Mouse (Mus musculus): ENCODE results near the gene Serhl.
"Not testable (repeated sequence)": the region's sequence is repeated elsewhere in the genome, so short reads cannot be mapped to it uniquely, and the experiment has no call there.

Serhl gene

DNA sequence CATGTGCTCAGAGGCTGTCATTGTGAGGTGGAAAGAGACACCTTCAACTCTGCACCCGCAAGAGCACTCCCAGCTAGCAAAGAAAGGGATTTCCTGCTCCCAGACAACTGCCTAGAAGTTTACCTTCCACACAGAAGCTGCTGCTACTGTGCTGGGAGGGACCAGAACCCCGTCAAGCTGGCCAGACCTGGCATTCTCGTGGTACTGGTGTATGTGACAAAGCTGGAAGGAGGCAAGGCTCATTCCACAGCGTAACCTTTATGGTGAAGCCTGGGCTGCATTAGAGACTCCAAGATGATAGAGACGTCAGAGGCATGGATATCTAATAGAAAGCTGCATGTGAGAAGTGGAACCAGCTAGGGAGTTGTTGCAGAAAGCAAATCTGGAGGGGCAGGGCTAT, 35.3 kb downstream of the Serhl start:
- DNase-seq (ENCODE audit: low spot score in 2 of 2) = no peak

DNA sequence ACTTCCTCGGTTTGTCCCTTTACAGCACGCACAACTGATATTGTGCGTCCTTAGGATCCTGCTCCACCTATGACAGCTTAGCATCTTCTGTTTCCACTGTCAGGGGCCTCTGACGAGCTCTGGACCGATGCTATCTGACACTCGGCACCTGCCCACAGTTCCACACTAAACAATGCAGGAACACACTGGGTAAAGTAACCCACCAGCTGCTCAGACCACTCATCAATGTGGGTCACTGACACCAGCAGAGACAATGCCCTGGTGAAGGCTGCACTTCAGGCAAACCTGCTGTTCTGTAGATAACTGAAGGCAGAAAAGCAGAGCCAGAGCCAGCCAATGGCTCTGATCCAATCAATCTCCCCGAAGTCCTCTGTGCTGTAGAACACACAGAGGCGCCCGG, 37.3 kb downstream of the Serhl start:
- DNase-seq (ENCODE audit: low spot score in 2 of 2) = no peak

DNA sequence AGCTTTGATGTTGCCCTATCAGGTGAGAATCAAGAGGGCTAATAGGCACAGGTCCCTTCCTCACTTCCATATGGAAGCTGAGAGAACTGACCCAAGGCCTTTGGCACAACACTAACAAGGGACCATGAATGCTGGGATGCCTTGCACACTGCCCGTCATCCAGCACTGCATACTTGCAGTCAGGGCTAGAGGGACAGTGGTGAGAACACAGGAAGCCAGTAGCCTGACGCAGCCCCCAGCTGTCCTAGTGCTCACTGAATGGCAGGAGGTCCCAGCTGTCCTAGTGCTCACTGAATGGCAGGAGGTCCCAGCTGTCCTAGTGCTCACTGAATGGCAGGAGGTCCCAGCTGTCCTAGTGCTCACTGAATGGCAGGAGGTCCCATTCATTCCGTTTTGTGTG, 37.7 kb downstream of the Serhl start:
- DNase-seq (ENCODE audit: low spot score in 2 of 2) = not testable (repeated sequence)

DNA sequence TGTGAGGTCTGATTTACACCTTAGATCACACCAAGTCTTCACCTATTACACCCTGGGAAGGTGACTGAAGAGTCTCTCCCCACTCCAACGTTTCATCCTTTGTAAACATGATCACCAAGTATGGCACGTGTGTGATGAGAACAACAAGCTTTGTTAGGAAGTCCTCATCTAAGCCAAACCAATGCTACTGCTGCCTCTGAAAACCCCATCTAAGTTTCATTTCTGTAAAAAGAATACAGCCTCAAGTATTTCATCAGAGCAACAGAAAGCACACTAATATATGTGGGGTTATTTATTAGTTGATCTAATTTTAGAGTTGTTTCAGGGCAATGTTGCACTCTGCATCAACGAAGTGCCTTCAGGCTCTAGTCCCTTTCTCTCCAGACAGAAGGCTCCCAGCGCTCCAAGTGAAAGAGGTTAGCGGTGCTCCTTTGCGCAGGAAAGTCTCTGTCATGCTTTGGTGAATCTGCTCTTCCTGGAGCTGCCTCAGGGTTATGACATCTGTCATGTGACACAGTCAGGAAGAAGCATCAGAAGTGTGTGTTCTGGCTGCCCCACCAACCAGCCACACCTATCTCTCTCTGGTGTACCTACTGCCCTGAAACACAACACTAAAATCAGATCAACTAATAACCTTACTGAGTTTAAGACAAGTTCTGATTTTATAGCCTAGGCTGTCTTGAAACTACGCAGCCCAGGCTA, 40.4 kb downstream of the Serhl start:
- no peak for DNase-seq (ENCODE audit: low spot score in 2 of 2)

DNA sequence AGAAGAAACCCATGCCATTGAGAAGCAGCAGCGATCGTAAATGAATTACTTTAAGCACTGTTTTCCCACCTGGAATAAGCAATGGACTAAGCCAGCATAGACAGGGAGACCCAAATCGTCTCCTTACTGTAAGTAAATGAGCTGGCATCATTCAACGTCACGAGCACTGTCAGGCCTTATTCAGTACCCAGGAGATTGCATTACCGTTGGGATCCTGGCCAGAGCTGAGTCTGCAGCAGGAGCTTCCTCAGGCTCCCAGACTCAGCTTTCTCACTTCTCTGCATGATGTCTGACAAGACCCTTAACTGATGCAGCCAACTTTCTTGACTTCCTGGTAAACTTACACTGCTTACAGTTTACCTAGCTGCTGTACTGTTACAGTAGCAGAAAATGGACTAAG, 45.4 kb downstream of the Serhl start:
- no peak for DNase-seq (ENCODE audit: low spot score in 2 of 2)

DNA sequence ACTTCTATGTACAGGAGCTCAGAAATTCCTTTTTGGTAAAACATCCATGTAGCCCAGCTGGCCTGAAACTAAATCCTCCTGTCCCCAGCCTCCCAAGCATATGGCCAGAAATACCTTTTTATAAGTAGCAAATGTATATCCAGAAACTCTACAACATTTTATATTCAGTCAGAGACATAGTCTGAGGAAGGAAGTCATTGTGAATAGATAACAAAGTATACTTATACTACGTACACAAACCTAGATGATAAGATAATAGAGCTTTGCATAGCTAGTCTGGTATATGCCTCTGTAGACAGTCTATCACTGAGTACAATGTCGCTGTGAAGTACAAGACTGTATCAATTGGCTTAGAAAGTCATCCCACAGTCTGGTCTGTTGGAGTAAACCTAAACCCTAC, 46.3 kb downstream of the Serhl start:
- no peak for DNase-seq (ENCODE audit: low spot score in 2 of 2)

DNA sequence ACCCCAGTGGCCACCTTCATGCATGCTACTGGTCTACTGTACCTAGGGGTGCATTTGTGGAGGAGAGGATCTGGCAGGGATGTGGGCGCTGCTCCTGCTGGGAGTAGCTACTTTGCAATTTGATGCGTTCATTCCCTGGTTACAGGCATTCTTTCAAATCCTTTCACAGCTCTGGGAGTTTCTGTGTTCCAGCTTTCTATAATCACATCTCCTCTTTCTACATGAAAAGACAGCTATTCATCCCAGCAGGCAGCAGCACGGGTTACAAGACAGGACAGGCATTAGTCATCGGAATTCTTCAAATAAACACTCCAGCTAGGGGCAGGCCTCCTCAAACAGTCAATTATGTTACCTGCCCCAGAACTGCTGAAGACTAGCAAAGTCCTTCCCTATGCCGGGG, 53.6 kb downstream of the Serhl start:
- no peak for DNase-seq (ENCODE audit: low spot score in 2 of 2)

DNA sequence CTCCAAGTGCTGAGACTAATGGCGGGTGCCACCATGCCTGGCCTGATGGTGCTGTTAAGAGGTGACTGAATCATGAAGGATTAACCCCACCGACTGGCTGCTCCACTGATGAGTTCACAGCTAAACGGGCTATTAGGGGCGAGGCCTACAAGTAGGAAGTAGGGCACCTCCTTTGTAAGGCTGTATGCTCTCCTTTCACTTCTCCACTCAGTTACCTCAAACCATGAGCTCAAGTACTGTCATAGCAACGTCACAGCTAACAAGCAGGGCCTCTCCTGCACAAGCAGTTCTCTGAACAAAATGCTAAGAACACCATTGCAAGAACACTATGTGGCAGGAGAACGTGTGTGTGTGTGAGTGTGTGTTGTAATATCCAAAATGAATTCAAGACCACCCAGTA, 56.2 kb downstream of the Serhl start:
- peak in 1 of 2 experiments; percentile 25 for DNase-seq (ENCODE audit: low spot score in 2 of 2)

DNA sequence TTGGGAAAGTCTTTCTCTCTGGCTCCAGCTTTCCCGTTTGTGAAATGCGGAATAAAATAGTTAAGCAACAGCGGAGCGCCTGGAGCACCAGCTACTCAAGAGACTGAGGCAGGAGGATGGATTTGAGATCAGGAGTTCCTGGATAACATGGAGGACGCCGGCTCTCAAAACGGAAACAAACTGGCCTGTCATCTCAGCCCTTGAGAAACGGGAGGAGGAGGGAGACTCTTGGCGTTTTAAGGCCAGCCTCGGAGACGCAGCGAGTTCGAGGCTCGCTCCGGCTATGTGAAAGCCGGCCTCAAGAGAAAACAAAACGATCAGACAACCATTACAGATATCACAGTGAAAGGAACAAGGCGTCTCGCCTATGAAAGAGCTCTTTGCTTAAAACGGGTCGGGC, 59.1 kb downstream of the Serhl start:
- no peak for DNase-seq (ENCODE audit: low spot score in 2 of 2)

DNA sequence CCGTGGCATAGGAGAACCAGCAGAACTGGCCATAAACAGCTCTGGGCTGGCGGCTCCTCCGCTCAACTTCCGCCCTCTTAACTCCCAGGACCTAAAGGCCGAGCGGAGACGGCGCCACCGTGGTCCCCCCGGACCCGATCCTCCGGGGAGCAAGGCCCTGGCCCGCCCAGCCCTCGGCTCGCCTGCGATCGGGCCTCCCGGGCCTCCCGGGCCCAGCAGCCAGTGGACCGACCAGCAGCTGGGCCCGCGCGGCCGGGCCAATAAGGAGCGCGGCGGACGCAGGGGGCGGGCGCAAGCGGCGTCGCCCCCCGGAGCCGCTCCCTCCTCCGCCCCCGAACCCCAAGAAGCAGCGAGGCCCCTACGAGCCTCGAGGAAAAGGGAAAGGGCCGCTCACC, 59.5 kb downstream of the Serhl start:
- DNase-seq (ENCODE audit: low spot score in 2 of 2) = no peak

DNA sequence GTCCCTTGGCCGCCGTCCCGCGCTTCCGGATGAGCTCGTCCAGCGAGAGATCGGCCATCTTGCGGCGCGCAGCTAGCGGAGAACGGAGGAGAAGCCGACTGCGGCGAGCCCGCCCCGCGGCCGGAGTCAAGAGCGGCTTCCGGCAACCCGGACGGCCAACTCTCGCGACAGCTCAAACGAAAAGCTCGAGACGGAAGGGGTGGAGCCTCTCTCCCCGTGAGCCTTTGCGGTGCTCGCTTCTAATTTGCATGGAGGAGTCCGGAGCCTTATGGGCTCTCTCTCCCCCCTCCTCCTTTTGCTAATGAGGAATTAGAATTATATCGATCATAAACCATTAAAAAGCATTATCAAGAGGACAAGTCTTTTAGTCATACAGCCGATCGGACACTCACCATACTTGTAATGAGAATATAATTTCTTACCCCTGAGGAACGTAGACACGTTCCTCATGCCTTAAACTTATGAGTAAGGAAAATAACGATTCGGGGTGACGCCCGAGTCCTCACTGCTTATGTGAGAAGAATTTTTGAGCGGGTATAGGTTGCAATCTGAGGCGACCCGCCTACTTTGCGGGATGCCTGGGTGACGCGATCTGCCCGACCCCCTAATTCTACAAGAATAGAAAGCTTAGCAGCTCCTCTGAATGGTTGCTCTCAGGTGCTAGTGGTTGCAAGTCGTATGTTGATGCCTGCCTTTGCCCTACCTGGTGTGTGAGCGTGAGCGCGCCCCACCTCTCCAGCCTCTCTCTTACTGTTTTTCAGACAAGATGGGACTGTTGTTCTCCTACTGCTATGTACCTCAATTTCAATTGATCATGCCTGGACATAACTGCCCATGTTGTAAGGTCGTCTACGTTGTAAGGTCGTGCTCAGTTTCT, 60.1 kb downstream of the Serhl start, which contains the start of gene Poldip3:
TSS of gene Poldip3 (minus strand) at position 189 of the 877 bp plus-strand sequence.
- peak; percentile 98 to 99 for DNase-seq (ENCODE audit: low spot score in 2 of 2)

DNA sequence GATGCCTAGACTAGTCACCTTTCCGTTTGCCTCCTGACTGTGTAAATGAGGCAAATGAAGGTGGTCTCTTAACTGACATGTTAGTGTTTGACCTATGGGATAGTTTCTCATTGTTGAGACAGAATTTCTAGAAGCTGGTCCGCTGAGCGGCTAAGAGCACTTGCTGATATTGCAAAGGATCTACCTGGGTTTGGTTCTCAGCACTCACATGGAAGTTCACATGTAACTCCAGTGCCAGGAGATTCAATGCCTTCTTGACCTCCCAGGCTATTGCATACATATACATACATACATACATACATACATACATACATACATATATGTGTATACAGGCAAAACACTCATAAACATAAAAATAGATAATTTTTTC, 60.8 kb downstream of the Serhl start:
- DNase-seq (ENCODE audit: low spot score in 2 of 2) = no peak

DNA sequence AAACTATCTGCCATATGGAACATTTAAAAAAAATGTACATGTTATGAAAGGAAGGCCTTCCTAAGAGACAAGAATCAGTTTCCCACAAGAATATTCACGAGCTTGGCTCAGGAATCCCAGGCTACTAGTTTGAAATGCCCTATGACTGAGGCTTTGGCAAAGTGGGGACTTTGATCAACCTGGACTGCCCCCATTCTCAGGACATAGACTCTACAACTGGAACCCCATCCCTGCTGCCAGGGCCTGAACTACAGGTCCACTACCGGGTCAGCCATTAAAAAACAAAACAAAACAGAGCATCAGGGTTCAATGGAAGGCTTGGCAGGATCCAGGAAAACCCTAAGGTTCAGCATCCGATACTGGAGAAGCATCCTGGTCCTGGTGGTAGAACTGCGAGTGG, 61.4 kb downstream of the Serhl start:
- no peak for DNase-seq (ENCODE audit: low spot score in 2 of 2)

DNA sequence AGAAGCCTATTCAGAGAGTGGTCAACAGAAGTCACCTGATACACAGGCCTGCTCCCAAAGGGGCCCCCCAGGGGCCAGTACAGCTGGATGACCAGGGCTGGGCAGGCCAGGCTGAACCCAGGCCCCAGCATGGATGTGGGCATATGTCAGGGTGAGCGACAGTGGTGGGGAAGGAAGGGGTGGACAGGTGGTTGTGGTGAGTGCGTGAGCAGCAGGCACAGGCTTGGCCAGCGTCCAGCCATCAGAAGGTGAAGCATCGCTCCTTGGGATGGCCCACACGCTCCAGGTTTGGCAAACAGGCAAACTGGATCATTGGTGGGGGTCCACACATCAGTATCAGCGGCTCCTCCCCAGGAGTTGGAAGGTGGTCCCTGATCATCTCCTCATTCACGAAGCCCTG, 65.0 kb downstream of the Serhl start:
- no peak for DNase-seq (ENCODE audit: low spot score in 2 of 2)

DNA sequence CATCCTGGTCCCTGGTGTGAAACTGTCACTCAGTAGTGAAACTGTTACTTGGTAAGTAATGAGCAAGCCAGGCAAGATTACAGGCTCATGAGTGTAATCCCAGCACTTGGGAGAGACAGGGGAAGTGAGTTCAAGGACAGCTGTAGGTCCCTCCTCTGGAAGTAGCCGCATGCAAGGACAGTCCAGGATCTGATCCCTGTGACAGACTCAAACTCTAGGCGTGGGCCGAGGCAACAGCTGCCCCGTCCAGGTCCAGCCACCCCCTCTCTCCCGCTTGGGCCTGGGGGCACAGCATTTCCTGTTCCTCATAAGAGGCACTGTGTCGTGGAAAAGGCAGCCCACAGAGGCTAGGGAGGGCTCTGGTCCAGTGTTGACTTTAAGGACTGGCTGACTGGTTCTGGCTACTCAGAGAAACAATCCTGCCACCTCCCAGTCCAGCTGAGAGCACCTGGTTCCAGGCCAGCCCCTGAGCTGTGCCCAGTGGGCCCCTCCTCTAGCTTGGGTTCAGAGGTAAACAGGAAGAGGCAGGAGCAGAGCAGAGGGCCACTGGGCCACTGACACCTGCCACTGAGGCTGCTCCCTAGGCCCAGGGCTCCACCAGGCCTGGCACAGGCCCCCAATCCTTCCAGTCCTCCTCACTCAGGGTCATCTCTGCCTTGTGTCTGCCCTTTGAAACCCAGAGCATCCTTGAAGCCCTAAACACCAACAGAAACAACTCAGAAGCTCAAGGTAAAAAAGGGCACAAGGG, 66.5 kb downstream of the Serhl start:
- DNase-seq (ENCODE audit: low spot score in 2 of 2) = no peak

DNA sequence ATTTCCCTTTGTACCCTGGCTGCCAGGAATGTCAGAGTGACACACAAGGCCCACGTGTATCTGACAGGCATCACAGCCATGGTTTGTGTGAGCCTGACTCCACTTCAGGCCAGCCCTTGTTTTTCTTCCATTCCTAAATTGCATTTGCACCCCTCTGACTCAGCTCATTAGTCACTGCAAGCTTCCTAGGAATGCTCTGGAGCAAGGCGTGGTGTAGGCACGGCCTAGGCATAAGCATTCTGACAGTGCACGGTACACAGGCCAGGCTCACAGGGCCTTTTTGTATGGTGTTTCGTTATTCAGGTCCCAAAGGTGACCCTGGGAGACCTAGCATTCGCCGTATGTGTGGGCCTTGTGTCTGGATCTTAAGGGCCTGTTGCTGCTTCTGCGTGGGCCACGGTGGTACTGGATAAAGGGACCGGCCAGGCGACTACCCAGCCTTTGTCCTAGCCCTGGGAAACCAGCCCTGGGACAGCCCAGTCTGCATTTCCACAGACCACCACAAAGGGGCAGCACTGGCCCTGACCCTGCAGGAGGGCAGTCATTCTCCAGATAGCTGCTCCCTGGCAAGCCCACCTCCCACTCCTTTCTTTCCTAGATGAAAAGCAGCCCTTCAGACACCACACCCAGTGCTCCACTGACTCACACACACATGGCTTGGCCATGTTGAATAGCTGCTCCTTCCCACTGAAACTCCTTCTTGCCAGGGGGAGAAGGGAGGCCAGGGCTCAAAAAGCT, 67.8 kb downstream of the Serhl start:
- peak in 1 of 2 experiments; percentile 36 for DNase-seq (ENCODE audit: low spot score in 2 of 2)

DNA sequence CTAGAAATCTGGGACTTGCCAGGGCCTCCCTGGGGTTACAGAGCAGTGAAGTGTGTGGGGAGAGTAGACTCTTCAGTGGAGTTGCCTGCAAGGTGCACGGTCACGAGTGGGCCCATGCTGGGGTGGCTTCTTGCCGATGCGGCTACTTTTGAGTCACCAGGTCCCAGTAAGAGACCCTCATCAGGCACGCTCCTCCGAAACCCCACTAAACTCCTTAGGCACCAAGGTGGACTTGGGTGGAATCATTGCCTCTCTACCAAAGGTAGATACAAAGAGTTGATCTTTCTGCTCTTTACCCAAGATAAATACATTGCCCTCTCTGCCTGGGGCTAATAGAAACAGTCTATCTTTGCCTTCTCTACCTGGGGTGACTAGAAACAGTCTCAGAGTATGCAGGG, 68.4 kb downstream of the Serhl start:
- DNase-seq (ENCODE audit: low spot score in 2 of 2) = no peak

DNA sequence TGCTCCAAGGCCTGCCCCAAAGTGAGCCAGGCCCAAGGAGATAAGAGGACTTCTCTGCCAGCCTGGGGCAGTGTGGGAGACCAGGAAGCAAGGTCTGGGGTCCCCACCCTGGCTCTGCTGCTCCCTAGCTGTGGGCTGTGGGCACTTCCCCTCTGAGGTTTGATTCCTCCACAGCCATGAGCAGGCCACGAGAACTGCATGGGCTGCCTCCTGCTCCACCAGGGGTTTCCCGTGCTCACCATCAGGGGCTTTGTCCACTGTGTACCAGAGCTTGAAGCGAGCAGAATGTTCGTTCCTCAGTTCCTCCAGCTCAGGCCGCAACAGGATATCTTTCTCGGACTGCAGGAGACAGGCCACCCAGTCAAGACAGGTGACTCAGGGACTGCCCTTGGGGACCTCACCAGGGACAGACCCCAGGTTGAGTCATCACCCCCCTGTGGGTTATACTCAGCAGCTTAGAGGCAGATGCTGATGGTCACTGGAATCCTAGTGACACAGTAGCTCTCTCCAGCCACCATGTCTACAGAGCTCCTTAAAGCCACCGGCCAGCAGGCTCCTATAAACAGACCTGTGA, 69.4 kb downstream of the Serhl start:
- no peak for DNase-seq (ENCODE audit: low spot score in 2 of 2)

DNA sequence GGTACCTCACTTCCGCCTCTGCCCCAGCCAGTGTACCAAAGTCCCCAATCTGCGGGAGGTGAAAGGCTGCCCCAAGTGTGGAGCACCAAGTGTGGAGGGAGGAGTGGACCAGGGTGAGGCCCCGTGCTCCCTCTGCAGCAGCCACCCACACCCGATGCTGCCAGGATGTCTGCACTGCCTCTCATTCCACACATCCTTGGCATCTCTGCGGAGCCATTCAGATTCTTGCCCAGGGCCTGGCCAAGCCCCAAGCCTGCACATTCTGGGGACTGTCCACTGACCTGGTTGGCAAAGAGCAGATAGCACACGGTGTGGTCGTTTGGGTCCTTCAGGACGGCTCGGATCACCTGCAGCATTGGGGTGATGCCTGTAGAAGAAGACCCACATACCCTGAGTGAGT, 70.5 kb downstream of the Serhl start:
- no peak for DNase-seq (ENCODE audit: low spot score in 2 of 2)

DNA sequence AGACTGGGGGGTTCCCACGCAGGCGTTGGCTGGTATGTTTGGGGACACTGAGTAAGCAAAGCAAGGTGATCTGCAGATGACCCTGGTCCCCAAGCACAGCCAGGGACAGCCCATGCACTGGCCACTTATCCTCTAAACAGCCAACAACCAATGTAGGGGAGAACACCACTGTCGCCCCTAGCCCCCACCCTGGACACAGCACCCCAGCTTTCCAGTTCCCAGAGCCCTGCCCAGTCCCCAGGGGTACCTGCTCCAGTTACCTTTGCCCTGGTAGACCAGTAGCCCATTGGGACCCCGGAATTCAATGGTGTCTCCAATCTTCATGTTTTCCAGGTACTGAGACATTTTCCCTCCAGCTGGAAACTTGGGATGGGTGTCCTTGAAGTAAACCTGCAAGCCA, 71.3 kb downstream of the Serhl start:
- DNase-seq (ENCODE audit: low spot score in 2 of 2) = no peak

DNA sequence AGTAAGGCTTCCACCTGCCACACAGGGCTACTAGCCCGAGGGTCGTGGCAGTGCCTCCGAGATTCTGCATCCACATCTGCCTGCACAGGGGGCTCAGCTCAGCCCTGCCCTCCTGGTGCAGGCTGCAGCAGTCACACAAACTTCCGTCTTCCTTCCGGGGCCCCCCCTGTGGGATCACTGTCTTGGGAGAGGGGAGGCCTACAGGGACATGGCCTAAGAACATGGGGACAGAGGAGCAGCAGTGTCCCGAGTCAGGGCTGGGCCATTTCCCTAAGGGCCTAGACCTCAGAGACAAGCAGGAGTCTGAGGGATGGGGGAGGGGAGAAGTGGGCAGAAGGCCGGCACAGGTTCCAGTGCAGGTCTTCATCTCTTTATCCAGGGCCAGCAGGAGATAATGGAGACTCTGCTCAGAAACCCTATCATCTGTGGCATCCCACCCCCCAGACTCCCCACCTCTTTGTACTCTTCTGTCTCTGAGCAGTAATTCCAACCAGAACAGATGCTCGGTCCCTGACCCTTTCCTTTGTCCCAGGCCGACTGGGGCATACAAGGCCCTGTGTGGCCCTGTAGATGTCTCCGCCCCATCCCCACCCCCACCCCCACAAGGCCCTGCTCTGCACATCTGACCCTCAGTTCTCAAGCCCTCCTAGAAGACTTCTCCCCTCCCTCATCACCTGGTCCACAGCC, 71.9 kb downstream of the Serhl start:
- no peak for DNase-seq (ENCODE audit: low spot score in 2 of 2)

Data from natural killer cell, adult 2 months (primary cell).